Mouse (Mus musculus) midbrain, embryonic 12.5 days (tissue): ENCODE results near the gene Ppp1r2. TPM values are rescaled to one million over a fixed set of nuclear protein-coding genes. Genes with fewer than 3 reads are reported as not detected.

Experiments used
- ATAC-seq: fragments of 200-750 bp; cut with Nextera tagmentation; 2 replicates; pipeline ENCODE4 v1.8.0; 2017; ENCODE audit warnings: low read depth, moderate TSS enrichment, moderate library complexity; ENCODE audit not compliant: low FRiP score
- H3K27ac ChIP-seq: fragments of 300-500 bp; sonication (generic); replicated peaks from 2 replicates; pipeline ENCODE4 v1.5.1; 2016; ENCODE audit warnings: mild to moderate bottlenecking
- H3K27me3 ChIP-seq: fragments of 300-500 bp; sonication (generic); 2 replicates; pipeline ENCODE4 v1.6.1; 2016; ENCODE audit warnings: mild to moderate bottlenecking
- H3K36me3 ChIP-seq: fragments of 300-500 bp; sonication (generic); 2 replicates; pipeline ENCODE4 v1.6.1; 2016
- H3K4me1 ChIP-seq: fragments of 300-500 bp; sonication (generic); 2 replicates; pipeline ENCODE4 v1.6.1; 2016
- H3K4me2 ChIP-seq: fragments of 300-500 bp; sonication (generic); replicated peaks from 2 replicates; pipeline ENCODE4 v1.6.1; 2016; ENCODE audit warnings: mild to moderate bottlenecking, moderate library complexity
- H3K4me3 ChIP-seq: fragments of 300-500 bp; sonication (generic); 2 replicates; pipeline ENCODE4 v1.5.1; 2016; ENCODE audit warnings: mild to moderate bottlenecking
- H3K9ac ChIP-seq: fragments of 300-500 bp; sonication (generic); replicated peaks from 2 replicates; pipeline ENCODE4 v1.6.1; 2016; ENCODE audit warnings: mild to moderate bottlenecking, moderate library complexity
- H3K9me3 ChIP-seq: fragments of 300-500 bp; sonication (generic); 2 replicates; pipeline ENCODE4 v1.6.1; 2016; ENCODE audit warnings: mild to moderate bottlenecking
- WGBS: fragments of 180-500 bp; shearing (Covaris S2); methylation state at CpG from one replicate; pipeline ENCODE4 v1.1.7; 2016; 5-methylcytosine and 5-hydroxymethylcytosine counted together
- polyA plus RNA-seq: library from polyadenylated mRNA; unstranded; fragments of >200 nt; fragmentation: Nextera tagmentation; extraction: Ambion mirVana; gene quantifications from 2 replicates; pipeline ENCODE4 v1.2.1, GENCODE M21; 2016

The Ppp1r2 gene
- polyA plus RNA-seq, 1 experiment from 2014 or later, result 98.6 TPM

GRCm38 (mm10) chr16:31286801-31287488, 11.9 kb upstream of the Ppp1r2 start:
- Histone ChIP-seq H3K4me3 (no peak overlapping the region), H3K27ac (no peak overlapping the region), H3K9ac (no peak overlapping the region), H3K9me3 (no peaks in the 10 kb centered on the region), H3K4me1 (no peaks in the 10 kb centered on the region), H3K36me3 (no peaks in the 10 kb centered on the region), H3K27me3 (no peaks in the 10 kb centered on the region), H3K4me2 (no peak overlapping the region)
- no peak for ATAC-seq
- WGBS, result 92% methylated on average over 11 of the region's 11 CpGs

- Histone ChIP-seq H3K4me3 (no peak overlapping the region), H3K4me2 (no peak overlapping the region), H3K27ac (no peak overlapping the region), H3K27me3 (no peaks in the 10 kb centered on the region), H3K9ac (no peak overlapping the region), H3K36me3 (no peaks in the 10 kb centered on the region), H3K4me1 (no peaks in the 10 kb centered on the region), H3K9me3 (no peaks in the 10 kb centered on the region)
- 89% methylated on average over 2 of the region's 2 CpGs for WGBS
- no peak for ATAC-seq
These were observed 6.9 kb upstream of the Ppp1r2 start for GRCm38 (mm10) chr16:31281981-31282380.

- no peak overlapping the region for H3K4me2 ChIP-seq
- ATAC-seq, result no peak
- H3K4me3 ChIP-seq, result no peak overlapping the region
- 91% methylated on average over 4 of the region's 4 CpGs for WGBS
- no peak overlapping the region for H3K27ac ChIP-seq
- no peaks in the 10 kb centered on the region for H3K27me3 ChIP-seq
- no peaks in the 10 kb centered on the region for H3K9me3 ChIP-seq
- H3K4me1 ChIP-seq, result no peaks in the 10 kb centered on the region
- H3K36me3 ChIP-seq, result no peaks in the 10 kb centered on the region
- H3K9ac ChIP-seq, result no peak overlapping the region
These were observed 5.1 kb upstream of the Ppp1r2 start for GRCm38 (mm10) chr16:31280176-31280575.

GRCm38 (mm10) chr16:31278581-31278980, 3.5 kb upstream of the Ppp1r2 start:
- H3K4me1 ChIP-seq, result peaks cover 5% of the 10 kb centered on the region
- H3K9ac ChIP-seq, result no peak overlapping the region
- H3K36me3 ChIP-seq, result no peaks in the 10 kb centered on the region
- H3K4me3 ChIP-seq, result no peak overlapping the region
- no peak overlapping the region for H3K27ac ChIP-seq
- no peak for ATAC-seq
- no peaks in the 10 kb centered on the region for H3K9me3 ChIP-seq
- H3K27me3 ChIP-seq, result no peaks in the 10 kb centered on the region
- H3K4me2 ChIP-seq, result no peak overlapping the region
- 83% methylated on average over 6 of the region's 6 CpGs for WGBS

- Histone ChIP-seq H3K27me3 (no peaks in the 10 kb centered on the region), H3K9ac (no peak overlapping the region), H3K4me2 (no peak overlapping the region), H3K27ac (no peak overlapping the region), H3K4me1 (peaks cover 10% of the 10 kb centered on the region), H3K36me3 (no peaks in the 10 kb centered on the region), H3K4me3 (no peak overlapping the region), H3K9me3 (no peaks in the 10 kb centered on the region)
- WGBS, result 72% methylated on average over 2 of the region's 2 CpGs
- ATAC-seq, result no peak
These were observed 3.0 kb upstream of the Ppp1r2 start for GRCm38 (mm10) chr16:31278081-31278480.

GRCm38 (mm10) chr16:31276962-31277361, 1.9 kb upstream of the Ppp1r2 start:
- H3K9me3 ChIP-seq, result no peaks in the 10 kb centered on the region

GRCm38 (mm10) chr16:31276539-31276938, 1.5 kb upstream of the Ppp1r2 start:
- peaks cover 21% of the 10 kb centered on the region for H3K4me1 ChIP-seq
- WGBS, result 77% methylated on average over 7 of the region's 7 CpGs
- no peak overlapping the region for H3K27ac ChIP-seq
- ATAC-seq, result no peak
- H3K9me3 ChIP-seq, result no peaks in the 10 kb centered on the region
- H3K27me3 ChIP-seq, result no peaks in the 10 kb centered on the region
- no peaks in the 10 kb centered on the region for H3K36me3 ChIP-seq
- no peak overlapping the region for H3K9ac ChIP-seq
- H3K4me2 ChIP-seq, result no peak overlapping the region
- H3K4me3 ChIP-seq, result no peak overlapping the region

More at GRCm38 (mm10) chr16:31276962-31277361, 1.9 kb upstream of the Ppp1r2 start:
- H3K4me2 ChIP-seq, result no peak overlapping the region
- no peak overlapping the region for H3K4me3 ChIP-seq
- no peaks in the 10 kb centered on the region for H3K27me3 ChIP-seq
- H3K9ac ChIP-seq, result no peak overlapping the region
- H3K36me3 ChIP-seq, result no peaks in the 10 kb centered on the region
- 88% methylated on average over 7 of the region's 7 CpGs for WGBS
- H3K27ac ChIP-seq, result no peak overlapping the region
- peaks cover 21% of the 10 kb centered on the region for H3K4me1 ChIP-seq
- ATAC-seq, result no peak

- H3K36me3 ChIP-seq, result no peaks in the 10 kb centered on the region
- no peak for ATAC-seq
- 9% methylated on average over 6 of the region's 6 CpGs for WGBS
- H3K27me3 ChIP-seq, result no peaks in the 10 kb centered on the region
- H3K4me1 ChIP-seq, result peaks cover 24% of the 10 kb centered on the region
- peak overlapping the region; percentile 95 for H3K9ac ChIP-seq
- H3K4me2 ChIP-seq, result peak overlapping the region; percentile 75
- H3K9me3 ChIP-seq, result no peaks in the 10 kb centered on the region
- peak overlapping the region; percentile 76 for H3K4me3 ChIP-seq
- no peak overlapping the region for H3K27ac ChIP-seq
These were observed 993 bp downstream of the Ppp1r2 start for GRCm38 (mm10) chr16:31274084-31274483.

- Histone ChIP-seq H3K4me2 (no peak overlapping the region), H3K9ac (no peak overlapping the region), H3K27ac (no peak overlapping the region), H3K27me3 (no peaks in the 10 kb centered on the region), H3K4me1 (peaks cover 3% of the 10 kb centered on the region; the same call in 1 of the 2 replicates), H3K4me3 (no peak overlapping the region), H3K36me3 (peaks cover 20% of the 10 kb centered on the region; the same call in 1 of the 2 replicates), H3K9me3 (no peaks in the 10 kb centered on the region)
- ATAC-seq, result no peak
- WGBS, result 100% methylated on average over 2 of the region's 2 CpGs
These were observed 8.4 kb downstream of the Ppp1r2 start for GRCm38 (mm10) chr16:31266692-31267091.

DNA sequence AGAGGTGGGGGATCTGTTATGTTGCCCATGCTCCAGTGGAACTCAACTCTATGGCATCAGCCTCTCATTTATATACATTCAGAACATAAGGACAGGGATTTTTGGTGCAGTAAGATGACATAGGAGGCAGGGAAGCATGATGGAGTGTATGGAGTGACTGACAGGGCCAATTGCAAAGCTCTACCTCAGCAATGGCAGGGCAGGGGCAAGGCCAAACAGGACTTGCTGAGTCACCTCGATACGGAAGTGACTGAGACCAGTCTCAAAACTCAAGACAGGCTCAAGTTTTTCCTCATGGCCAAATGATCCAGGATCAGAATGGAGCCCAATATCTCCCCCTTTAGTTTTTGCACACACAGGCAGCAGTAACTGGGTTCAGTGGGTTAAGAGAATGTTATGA, 18.9 kb downstream of the Ppp1r2 start:
- Histone ChIP-seq H3K27ac (no peak overlapping the region), H3K9me3 (no peaks in the 10 kb centered on the region), H3K36me3 (peaks cover 59% of the 10 kb centered on the region), H3K4me2 (no peak overlapping the region), H3K27me3 (no peaks in the 10 kb centered on the region), H3K9ac (no peak overlapping the region), H3K4me3 (no peak overlapping the region), H3K4me1 (no peaks in the 10 kb centered on the region)
- no peak for ATAC-seq
- 95% methylated on average over 2 of the region's 2 CpGs for WGBS

- no peak overlapping the region for H3K27ac ChIP-seq
- no peak overlapping the region for H3K4me2 ChIP-seq
- peaks cover 55% of the 10 kb centered on the region for H3K36me3 ChIP-seq
- H3K27me3 ChIP-seq, result no peaks in the 10 kb centered on the region
- H3K4me1 ChIP-seq, result no peaks in the 10 kb centered on the region
- no peak overlapping the region for H3K9ac ChIP-seq
- H3K9me3 ChIP-seq, result no peaks in the 10 kb centered on the region
- 71% methylated on average over 3 of the region's 3 CpGs for WGBS
- no peak for ATAC-seq
- H3K4me3 ChIP-seq, result no peak overlapping the region
These were observed 19.4 kb downstream of the Ppp1r2 start for GRCm38 (mm10) chr16:31255685-31256084.

DNA sequence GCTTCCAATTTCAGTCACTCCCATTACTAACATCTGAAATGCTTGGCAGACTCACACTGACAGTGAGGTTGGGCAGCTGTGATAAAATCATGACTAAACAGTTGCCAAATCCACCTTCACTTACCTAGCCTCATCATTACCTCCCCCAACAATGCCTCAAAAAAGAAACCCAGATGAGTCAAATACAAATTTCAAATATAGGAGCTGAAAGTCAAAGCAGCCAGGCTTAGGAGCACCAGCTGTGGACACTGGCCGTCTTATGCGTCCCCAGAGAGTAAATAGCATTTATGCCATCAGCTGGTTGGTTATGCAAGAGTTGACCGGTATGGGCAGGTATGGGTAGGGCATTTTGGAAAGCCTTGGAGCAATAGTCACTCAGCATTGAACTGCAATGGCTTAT, 25.7 kb downstream of the Ppp1r2 start:
- no peak overlapping the region for H3K27ac ChIP-seq
- no peak overlapping the region for H3K9ac ChIP-seq
- ATAC-seq, result no peak
- H3K36me3 ChIP-seq, result peaks cover 8% of the 10 kb centered on the region; the same call in 1 of the 2 replicates
- WGBS, result 90% methylated on average over 3 of the region's 3 CpGs
- H3K9me3 ChIP-seq, result no peaks in the 10 kb centered on the region
- no peaks in the 10 kb centered on the region for H3K4me1 ChIP-seq
- H3K4me2 ChIP-seq, result no peak overlapping the region
- no peaks in the 10 kb centered on the region for H3K27me3 ChIP-seq
- H3K4me3 ChIP-seq, result no peak overlapping the region

GRCm38 (mm10) chr16:31248717-31249116, 26.4 kb downstream of the Ppp1r2 start:
- H3K4me3 ChIP-seq, result no peak overlapping the region
- H3K36me3 ChIP-seq, result peaks cover 8% of the 10 kb centered on the region; the same call in 1 of the 2 replicates
- WGBS, result 88% methylated on average over 13 of the region's 13 CpGs
- H3K4me1 ChIP-seq, result no peaks in the 10 kb centered on the region
- H3K27ac ChIP-seq, result no peak overlapping the region
- H3K4me2 ChIP-seq, result no peak overlapping the region
- no peaks in the 10 kb centered on the region for H3K27me3 ChIP-seq
- H3K9me3 ChIP-seq, result no peaks in the 10 kb centered on the region
- no peak for ATAC-seq
- no peak overlapping the region for H3K9ac ChIP-seq
